Mouse (Mus musculus) neutrophil, adult 5-6 weeks (primary cell): Measurements from ENCODE around the gene Tdrd1. TPM values are rescaled to one million over a fixed set of nuclear protein-coding genes. Genes with fewer than 3 reads are reported as not detected.

Experiments
- ATAC-seq: fragments of 151-379, 151-347 bp; 2 replicates; pipeline ENCODE4 v1.8.0; 2017; ENCODE audit warnings: mild to moderate bottlenecking, moderate TSS enrichment; ENCODE audit not compliant: insufficient number of reproducible peaks, poor library complexity, low FRiP score, severe bottlenecking; ENCODE audit errors: extremely low read depth
- total RNA-seq: library from RNA; stranded (forward); fragments of 200-1000 nt; gene quantifications from 2 replicates; pipeline ENCODE4 v1.2.3, GENCODE M21; 2017

Gene Tdrd1
- total RNA-seq, 1 experiment from 2014 or later, result not detected

- peak; percentile 96 for ATAC-seq
These were observed 4.1 kb upstream of the Tdrd1 start, which contains the start of gene Ccdc186 for GRCm38 (mm10) chr19:56821798-56822447. Gene Ccdc186, minus strand, starts transcription at chr19:56822190.

- ATAC-seq, result peak; percentile 28; the same call in 1 of the 2 replicates
These were observed 3.6 kb upstream of the Tdrd1 start for GRCm38 (mm10) chr19:56822448-56822836.

- no peak for ATAC-seq
These were observed 2.3 kb downstream of the Tdrd1 start for GRCm38 (mm10) chr19:56828305-56828704.

GRCm38 (mm10) chr19:56829267-56829666 is 3.3 kb downstream of the Tdrd1 start:
- no peak for ATAC-seq

GRCm38 (mm10) chr19:56830163-56830562 is 4.2 kb downstream of the Tdrd1 start:
- ATAC-seq, result no peak

- no peak for ATAC-seq
These were observed 9.3 kb downstream of the Tdrd1 start for GRCm38 (mm10) chr19:56835340-56835739.

GRCm38 (mm10) chr19:56838942-56839706 is 13.1 kb downstream of the Tdrd1 start:
- no peak for ATAC-seq

GRCm38 (mm10) chr19:56842974-56843373 is 17.0 kb downstream of the Tdrd1 start:
- no peak for ATAC-seq

GRCm38 (mm10) chr19:56852590-56852989 is 26.6 kb downstream of the Tdrd1 start:
- ATAC-seq, result no peak

GRCm38 (mm10) chr19:56856455-56856854 is 30.4 kb downstream of the Tdrd1 start:
- ATAC-seq, result no peak

- no peak for ATAC-seq
These were observed 41.7 kb downstream of the Tdrd1 start for GRCm38 (mm10) chr19:56867701-56868100.

GRCm38 (mm10) chr19:56873816-56874600 is 48.0 kb downstream of the Tdrd1 start, which contains the start of gene Vwa2:
Gene Vwa2, plus strand, starts transcription at chr19:56874249.
- no peak for ATAC-seq

GRCm38 (mm10) chr19:56874601-56875315 is 48.7 kb downstream of the Tdrd1 start:
- ATAC-seq, result no peak

- ATAC-seq, result no peak
These were observed 51.4 kb downstream of the Tdrd1 start for GRCm38 (mm10) chr19:56877364-56877763.

GRCm38 (mm10) chr19:56887879-56888278 is 61.9 kb downstream of the Tdrd1 start:
- no peak for ATAC-seq

GRCm38 (mm10) chr19:56888654-56889053 is 62.6 kb downstream of the Tdrd1 start:
- ATAC-seq, result no peak

- no peak for ATAC-seq
These were observed 65.4 kb downstream of the Tdrd1 start for GRCm38 (mm10) chr19:56891438-56891837.

GRCm38 (mm10) chr19:56892586-56892985 is 66.6 kb downstream of the Tdrd1 start:
- no peak for ATAC-seq

GRCm38 (mm10) chr19:56893326-56893725 is 67.3 kb downstream of the Tdrd1 start:
- ATAC-seq, result no peak
